Mouse (Mus musculus) CH12F3 (cell line): Measurements from ENCODE around the gene Prpf8.

Source experiments
- in situ Hi-C: fragments of 300-500 bp; cut with MboI; formaldehyde crosslinking; loops from 2 replicates; pipeline ENCODE4 v1.14.3; 2020; ENCODE audit warnings: low sequenced_read_pairs

Gene Prpf8

DNA sequence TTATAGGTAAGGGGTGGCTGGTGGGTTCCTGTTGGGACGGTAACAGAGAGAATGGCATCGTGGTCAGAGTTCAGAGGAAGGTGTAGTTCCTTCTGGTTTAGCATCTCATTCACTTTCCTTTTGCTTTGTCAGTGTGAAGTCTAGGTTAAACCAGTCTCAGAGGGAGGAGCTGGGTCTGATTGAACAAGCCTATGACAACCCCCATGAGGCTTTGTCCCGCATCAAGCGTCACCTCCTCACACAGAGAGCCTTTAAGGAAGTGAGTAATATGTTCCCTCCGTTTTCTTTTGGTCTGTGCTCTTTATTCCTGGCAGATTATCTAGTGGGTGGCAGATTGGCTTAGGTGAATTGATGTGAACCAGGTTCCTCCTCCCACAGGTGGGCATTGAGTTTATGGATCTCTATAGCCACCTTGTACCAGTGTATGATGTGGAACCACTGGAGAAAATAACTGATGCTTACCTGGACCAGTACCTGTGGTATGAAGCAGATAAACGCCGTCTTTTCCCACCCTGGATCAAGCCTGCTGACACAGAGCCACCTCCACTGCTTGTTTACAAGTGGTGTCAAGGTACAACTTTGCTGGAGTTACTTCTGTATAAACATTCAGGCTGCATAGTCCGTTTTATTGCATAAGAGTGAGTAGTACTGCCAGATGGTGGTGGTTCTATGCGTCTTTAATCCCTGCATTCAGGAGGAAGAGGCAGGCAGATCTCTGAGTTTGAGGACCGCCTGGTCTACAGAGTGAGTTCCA is 7.9 kb downstream of the Prpf8 start:
- in situ Hi-C loops = no loop called here

DNA sequence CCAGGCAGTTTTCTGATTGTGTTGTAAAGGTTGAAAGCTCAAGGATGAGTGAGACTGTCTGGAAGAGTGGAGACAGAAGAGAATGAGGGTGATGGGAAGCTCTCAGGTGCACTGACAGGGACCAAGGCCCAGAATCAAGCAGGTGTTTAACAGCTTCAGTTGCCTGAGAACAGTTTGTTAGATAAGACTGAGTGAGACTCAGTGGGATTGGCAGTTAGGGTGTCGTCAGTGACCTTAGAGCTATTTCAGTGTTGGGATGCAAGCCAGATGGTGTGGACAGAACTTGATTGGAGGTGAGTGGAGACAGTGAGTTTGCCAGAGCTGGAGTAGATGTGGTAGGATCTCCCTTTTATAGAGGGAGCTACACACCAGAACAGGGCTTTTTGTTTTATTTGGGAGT is 11.5 kb downstream of the Prpf8 start:
- in situ Hi-C loops = no loop called here

DNA sequence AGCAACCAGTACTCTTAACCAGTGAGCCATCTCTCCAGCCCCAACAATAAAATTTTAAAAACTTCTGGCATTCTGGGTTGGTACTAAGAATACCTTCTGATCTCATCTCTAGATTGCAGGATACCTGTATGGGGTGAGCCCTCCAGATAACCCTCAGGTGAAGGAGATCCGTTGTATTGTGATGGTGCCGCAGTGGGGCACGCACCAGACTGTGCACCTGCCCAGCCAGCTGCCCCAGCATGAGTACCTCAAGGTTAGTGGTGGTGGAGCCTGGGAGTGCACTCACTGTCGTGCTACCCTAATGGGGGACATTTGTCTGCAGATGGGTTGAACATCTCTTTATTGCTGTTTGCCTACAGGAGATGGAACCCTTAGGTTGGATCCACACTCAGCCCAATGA is 21.5 kb downstream of the Prpf8 start:
- in situ Hi-C loops = no loop called here

DNA sequence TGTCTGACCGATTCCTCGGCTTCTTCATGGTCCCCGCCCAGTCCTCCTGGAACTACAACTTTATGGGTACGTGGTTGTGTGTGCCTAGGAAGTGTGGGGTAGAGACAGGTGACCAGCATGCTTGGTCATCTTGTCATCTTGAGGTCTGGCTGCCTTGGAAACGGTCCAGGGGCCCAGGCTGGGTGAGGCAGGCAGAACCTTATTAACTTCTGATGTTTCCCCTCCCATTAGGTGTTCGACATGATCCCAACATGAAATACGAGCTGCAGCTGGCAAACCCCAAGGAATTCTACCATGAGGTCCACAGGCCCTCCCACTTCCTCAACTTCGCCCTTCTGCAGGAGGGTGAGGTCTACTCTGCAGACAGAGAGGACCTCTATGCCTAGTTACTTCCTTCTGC is 22.3 kb downstream of the Prpf8 start:
- in situ Hi-C loops = no loop called here

DNA sequence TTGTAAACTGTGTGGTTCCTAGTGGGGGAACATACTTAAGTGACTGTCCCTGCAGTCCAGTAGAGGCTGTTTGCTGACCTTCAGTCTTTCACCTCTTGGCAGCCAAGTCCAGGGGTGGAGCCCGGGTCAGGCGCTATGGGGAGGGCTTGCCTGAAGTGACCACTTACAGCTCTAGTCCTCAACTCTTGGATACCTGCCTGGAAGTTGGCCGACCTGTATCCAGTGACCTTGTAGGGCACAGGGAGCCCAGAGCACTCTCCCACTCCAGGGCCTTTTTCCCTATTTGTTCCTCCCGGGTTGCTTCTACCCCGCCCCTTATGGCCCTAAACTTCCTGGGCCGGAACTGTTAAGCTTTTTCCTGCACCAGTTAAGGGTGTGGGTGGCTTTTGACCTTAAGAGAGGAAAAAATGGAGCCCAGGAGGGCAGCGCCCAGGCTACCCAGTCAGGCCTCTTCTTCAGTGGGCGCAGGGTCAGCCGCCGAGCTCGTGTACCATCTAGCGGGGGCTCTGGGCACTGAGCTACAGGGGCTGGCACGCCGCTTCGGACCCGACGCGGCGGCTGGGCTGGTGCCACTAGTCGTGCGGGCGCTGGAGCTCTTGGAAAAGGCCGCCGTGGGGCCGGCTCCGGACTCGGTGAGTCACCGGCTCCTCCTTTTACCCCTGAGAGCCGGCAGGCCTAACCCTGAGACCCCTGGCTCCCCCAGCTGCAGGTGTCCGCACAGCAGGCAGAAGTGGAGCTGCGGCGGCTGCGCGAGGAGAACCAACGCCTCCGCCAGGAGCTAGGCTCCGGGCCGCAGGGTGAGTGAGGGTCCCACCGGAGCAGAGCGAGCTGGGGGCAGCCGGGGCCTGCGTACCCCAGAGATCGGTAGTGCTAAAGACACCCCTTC is 23.4 kb downstream of the Prpf8 start, which contains the start of gene Rilp:
TSS of gene Rilp (plus strand) at position 354 of the 886 bp plus-strand sequence.
- in situ Hi-C loops = no loop called here

DNA sequence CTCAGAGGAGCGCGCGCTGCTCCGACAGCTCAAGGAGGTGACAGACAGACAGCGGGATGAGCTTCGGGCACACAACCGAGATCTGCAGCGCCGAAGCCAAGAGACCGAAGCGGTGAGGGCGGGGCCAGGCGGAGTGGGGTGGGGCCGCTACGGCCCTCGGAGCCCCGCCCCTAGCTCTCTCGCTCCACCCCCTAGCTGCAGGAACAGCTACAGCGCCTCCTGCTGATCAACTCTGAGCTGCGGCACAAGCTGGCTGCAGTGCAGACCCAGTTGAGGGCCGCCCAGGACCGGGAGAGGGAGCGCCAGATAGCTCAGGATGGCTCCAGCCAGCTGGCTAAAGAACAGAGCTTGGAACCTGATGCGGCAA is 24.0 kb downstream of the Prpf8 start:
- in situ Hi-C loops = no loop called here

DNA sequence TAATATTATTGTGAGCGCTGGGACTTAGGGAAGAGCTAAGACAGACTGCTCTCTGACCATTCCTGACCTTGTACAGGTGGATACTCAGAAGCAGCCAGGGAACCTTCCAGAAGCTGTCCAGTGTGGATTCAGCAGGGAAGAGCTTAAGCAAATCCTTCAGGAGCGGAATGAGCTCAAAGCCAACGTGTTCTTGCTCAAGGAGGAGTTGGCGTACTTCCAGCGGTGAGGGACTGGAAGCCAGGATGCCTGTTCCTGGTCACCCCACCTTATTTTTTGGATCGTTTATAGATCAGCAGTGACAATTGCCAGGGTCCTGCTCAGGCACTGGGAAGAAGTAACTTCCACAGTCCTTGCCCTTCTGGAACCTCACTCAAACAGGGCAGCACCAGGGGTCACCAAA is 24.6 kb downstream of the Prpf8 start:
- in situ Hi-C loops = no loop called here

DNA sequence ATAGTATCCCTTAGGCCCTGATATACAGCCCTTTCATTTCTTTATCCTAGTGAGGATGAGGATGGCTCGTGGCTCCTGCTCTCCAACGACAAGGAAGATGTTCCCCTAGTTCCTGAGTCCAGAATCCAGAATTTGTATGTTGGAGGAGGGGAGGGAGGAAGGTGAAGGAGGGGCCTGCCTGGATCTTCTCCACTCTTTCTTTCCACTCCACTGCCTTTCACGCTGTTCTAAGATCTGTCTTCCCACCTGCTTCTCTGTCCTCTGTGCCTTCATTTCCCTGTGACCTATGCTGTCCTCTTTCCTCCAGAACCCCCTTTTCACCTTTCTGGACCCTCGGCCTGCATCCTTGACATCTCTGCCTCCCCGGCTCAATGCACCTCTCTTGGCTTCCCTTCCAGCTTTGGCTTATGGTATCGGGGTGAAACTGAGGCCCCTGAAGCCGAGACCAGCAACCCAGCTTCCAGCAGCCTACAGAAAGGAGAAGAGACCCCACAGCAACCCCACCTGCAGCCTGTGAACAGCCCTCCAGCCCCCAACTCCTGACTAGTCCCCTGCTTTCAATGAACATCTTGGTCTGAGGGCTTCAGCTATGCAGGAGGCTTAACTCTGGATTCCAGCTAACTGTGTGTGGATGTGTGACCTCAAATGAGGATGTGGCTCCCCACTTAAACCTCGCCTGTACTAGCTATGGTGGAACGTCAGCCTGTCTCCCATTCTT is 25.8 kb downstream of the Prpf8 start:
- in situ Hi-C loops = no loop called here

DNA sequence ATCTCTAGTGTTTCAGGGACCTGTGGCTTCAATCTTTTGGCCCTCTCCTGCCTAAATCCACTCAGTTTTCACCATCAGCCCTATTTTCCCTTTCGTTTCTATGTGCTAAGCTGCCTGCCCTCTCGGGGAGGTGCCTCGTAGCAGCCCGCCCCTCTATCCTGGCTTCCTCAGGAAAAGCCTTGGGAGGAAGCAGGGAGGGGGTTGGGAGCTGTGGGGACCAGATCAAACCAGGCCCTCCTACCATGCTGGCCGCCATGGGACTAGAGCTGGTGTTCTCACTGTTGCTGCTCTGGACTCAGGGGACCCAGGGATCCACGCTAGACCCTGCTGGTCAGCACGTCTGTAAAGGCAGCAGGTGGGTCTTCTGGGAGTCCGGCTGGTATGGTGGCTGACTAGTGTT is 26.7 kb downstream of the Prpf8 start, which contains the start of gene Scarf1:
TSS of gene Scarf1 (plus strand) at position 205 of the 400 bp plus-strand sequence.
- in situ Hi-C loops = no loop called here

DNA sequence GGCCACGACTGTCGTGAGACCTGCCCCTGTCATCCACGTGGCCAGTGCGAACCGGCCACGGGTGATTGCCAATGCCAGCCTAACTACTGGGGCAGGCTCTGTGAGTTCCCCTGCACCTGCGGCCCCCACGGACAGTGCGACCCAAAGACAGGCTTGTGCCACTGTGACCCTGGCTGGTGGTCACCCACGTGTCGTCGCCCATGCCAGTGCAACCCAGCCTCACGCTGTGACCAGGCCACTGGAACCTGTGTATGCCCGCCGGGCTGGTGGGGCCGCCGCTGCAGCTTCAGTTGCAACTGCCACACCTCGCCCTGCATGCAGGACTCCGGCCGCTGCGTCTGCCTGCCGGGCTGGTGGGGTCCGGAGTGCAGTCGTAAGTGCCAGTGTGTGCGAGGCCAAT is 28.6 kb downstream of the Prpf8 start:
- in situ Hi-C loops = no loop called here

DNA sequence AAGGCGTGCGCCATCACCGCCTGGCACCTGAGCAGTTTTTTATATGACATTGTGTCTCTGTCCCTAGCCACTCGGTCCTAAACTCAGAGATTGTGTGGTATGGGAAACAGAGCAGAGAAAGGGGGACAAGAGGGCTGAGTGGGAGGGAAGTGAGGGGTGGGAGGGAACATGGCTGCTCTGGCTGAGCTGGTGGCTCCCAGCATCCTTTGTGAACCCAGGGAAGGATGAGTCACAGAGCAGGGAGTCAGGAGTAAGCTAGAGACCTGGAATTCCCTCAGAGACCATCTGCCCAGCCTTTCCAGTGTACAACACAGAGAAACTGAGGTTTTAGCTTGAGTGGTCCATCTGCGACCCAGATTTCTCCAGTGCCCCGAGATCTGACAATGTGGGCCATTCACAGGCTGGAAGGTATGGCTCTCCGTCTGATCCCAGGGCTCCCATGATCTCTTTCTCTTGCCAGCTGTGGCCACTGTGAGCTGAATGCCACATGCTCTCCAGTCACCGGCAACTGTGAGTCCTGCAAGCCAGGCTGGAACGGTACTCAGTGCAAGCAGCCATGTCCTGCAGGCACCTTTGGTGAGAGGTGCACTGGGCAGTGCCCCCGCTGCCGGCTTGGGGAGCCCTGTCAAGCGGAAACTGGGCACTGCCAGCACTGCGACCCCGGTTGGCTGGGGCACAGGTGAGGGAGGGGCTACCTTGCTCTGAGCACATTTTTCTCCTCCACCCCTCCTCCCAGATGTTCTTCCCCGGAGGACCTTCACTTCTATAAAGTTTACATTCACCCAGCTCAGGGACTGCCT is 33.4 kb downstream of the Prpf8 start:
- in situ Hi-C loops = no loop called here

DNA sequence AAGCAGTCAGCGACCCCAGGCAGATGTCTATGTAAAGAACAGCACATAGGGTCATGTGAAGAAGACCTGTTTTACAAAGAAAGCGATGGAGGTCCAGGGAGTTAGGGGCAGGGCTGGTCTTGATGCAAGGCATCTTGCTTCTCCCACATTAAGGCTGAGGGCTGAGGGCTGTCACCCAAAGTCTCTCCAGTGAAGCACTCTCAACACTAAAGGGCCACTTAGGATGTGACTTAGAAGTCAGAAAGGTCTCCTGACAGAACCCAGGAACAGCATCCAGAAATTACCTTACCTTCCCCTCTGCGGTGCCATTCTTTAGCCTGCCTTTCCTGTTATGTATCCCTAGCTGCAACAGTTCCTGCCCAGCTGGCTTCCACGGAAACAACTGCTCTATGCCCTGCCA is 35.0 kb downstream of the Prpf8 start:
- in situ Hi-C loops = no loop called here

DNA sequence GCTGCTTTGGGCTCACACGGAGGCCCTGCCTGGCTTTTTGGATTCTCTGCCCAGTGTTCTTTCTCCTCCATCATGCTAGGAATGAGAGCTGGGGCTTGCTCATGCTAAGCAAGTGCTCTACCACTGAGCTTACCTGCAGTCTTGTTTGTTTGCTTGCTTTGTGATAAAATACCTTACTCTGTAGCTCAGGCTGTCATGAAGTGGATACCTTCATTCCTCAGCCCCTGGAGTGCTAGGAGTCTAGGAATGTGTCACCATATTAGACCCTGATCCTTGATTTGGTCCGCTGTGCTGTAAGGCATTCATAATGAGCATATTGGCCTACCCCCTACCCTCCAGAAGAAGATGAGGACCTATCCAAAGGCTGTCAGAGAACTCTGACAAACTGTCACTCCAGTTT is 36.2 kb downstream of the Prpf8 start:
- in situ Hi-C loops = no loop called here

DNA sequence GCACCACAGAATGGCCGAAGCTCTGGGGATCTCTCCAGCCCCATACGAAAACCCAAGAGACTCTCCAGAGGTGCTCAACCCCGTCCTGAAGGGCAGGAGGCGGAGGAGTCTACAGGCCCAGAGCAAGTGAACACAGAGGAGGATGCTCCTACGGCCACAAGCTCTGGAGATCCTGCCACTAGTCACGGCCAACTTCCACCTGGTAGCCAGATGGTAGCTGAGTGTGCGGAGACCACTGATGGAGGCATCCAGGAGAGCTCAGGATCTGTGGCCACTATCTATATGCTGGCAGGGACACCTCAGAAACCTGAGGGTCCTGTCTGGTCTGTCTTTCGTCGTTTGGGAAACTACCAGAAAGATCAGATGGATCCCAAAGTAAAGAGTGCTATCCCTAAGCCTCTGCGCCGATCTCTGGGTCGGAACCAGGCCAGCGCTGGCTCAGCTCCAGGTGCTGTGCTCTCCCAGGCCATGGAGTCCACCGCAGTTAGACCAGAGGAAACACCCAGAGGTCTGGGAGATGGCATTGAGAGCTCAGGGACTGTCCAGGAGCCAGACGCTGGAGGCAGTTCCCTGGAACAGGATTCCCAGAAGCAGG is 39.0 kb downstream of the Prpf8 start:
- in situ Hi-C loops = no loop called here

DNA sequence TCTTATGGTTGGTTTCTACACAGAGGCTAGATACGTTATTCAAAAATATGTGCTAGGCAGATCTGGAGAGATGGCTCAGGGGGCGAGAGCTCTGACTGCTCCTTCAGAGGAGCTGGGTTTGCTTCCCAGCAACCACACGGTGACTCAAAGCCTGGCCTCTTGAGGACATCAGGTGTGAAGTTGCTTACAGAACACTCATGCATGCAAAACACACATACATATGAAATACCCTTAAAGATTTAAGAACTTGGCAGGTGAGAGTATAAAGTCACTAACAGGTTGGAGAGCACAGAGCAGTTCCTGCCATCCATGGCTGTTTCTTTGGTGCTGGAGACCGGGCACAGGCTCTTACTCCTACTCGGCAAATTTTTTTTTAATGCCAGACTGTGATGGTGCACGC is 40.3 kb downstream of the Prpf8 start:
- in situ Hi-C loops = no loop called here

DNA sequence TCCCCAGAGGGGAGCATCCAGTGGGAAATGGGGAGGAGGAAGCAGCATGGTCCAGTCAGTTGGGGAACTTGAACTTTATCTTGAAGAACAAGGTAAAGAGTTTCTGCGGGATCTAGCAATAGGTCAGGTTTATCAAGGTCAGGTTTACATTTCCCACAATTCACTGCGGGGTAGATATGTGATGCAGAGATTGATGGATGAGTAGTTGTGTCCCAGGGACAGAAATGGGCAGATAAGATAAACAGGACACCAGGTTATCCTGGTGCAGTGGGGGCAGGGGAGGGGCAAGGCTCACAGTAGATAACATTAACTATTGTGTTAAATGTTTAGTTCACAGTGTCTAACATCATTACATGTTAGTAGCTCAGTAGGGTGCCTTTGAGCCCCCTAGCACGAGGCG is 43.2 kb downstream of the Prpf8 start:
- in situ Hi-C loops = loop anchor here (5.0 kb wide), 1 partner anchor 43 kb away; no protein-coding TSS in a partner anchor

DNA sequence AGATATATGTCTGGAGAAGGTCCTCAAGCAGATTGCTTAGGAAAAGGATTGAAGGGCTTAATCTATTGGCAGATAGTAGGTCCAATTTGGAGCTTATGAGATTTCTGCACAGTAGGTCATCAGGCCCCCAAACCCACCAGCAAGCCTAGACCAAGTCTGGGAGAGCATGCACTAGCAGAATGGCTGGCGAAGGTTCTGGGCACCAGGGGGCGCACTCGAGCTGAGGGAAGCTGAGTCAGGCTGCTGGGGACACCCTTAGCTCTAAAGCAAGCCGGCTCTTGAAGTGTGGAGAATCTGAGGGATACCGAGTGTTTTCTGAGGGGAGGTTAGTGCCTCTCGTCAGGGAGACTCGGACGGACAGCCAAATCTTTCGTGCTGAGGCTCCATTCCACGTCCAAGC is 43.7 kb downstream of the Prpf8 start:
- in situ Hi-C loops = loop anchor here (5.0 kb wide), 1 partner anchor 42 kb away; no protein-coding TSS in a partner anchor

DNA sequence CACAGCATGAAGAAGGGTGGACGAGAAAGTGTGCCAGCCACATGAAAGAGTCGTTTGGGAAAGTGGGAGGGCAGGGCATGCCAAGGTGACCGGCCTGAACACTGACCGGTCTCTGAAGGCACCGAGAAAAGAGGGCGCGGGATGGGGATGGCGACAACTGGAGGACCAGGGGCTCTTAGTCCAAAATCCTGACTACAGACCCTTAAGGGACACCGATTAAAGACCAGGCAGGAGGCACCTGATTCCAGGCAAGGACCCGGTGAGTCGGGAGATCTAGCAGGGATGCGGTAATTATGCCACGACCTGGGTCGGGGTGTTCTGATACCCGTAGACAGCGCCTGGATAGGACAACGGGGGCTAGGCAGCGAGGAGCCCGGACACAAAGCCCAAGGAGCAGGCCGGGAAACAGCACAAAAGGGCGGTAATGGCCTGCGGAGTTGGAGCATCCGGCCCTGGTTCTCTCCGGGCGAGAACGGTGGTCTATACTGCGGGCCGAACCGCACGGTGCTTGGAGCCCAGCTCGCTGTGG is 44.3 kb downstream of the Prpf8 start:
- in situ Hi-C loops = loop anchor here (5.0 kb wide), 1 partner anchor 41 kb away; no protein-coding TSS in a partner anchor

DNA sequence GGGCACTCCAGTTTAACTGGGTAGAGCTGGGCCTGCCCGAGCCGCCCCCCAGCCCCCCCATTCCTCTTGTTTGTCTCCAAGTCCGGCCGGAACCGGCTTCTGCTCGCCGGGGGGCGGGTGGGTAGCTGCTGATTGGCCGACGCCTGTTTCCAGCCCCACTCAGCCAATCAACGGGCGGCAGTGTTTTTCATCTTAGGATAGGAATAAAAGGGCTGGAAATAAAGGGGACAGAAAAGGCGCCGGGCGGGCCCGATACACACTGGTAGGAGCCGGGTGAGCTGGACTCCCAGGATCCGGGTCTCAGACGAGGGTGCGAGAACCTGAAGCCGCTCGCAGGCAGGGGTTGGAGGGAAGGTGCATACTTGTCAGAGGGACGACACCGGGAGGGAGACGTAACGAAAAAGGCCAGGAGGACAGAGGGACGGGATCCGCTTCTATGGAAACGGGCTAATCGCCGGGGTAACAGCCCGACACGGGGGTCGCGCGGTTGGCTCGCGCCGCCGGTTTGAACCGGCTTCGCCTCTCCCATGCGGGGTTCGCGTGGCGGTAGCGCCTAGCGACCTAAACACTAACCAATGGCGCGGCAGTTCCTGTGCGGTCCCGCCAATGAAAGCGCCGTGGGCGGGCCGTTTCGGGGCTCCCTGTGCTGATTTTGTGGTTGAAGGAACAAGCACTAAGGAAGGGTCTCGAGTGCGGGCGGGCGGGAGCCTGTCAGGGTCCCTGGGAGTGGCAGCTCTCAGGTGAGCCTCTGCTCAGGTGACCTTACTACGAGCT is 45.0 kb downstream of the Prpf8 start, which contains the start of gene Slc43a2:
TSS of gene Slc43a2 (plus strand) at position 226 of the 774 bp plus-strand sequence.
- in situ Hi-C loops = loop anchor here (5.0 kb wide), 1 partner anchor 41 kb away; no protein-coding TSS in a partner anchor
